Mouse (Mus musculus): ENCODE measurements around the gene Nphp4. TPM values are rescaled to one million over a fixed set of nuclear protein-coding genes. Genes with fewer than 3 reads are reported as not detected.

Nphp4 gene
- polyA plus RNA-seq, 1 experiment from 2014 or later = 1.7 TPM

DNA sequence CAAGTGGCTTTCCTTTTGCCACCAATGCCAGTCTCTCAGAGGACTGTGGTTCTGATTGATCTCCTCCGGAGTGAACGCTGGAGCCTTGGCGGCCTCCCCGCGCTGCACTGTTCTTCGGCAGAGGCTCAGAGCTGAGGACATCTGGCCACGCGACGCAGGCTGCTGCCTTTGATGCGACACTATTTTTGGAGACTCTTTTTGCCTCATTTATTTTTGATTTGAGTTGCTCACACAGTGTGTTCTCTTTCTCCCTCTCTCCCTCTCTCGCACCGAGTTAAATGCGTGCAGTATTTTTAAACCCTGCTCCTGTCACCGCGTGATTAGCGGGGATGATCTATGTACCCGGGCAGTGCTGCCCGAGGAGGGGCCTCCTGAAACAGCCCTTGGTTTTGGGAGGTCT is 19.9 kb upstream of the Nphp4 start:
- H3K9me3 ChIP-seq = no peaks in the 10 kb centered on the region
- no peak overlapping the region for H3K4me3 ChIP-seq (replicated peaks)
- no peak overlapping the region for H3K4me2 ChIP-seq (replicated peaks)
- WGBS = 78% methylated on average over 18 of the region's 18 CpGs
- H3K36me3 ChIP-seq = no peaks in the 10 kb centered on the region
- no peak overlapping the region for H3K27ac ChIP-seq
- no peaks in the 10 kb centered on the region for H3K4me1 ChIP-seq (replicated peaks)
- no peaks in the 10 kb centered on the region for H3K27me3 ChIP-seq (replicated peaks)
- ATAC-seq = no peak
- H3K9ac ChIP-seq = no peak overlapping the region

DNA sequence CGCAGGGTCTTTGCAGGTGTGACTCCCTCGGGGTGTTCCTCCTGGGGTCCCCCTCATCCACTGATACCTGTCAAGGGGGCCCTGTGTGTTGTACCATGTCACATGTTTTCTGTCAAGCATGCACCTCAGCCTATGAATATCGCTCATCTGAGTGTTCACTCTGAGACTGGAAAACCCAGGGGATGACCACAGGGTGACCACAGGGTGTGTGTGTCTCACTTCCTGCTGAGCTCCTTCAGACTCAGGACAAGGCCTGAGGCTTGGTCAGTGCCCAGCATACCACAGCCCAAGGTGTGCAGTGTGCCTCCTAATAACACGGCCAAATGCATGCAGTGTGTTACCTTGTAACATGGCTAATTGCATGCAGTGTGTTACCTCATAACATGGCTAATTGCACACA is 18.8 kb upstream of the Nphp4 start:
- Histone ChIP-seq H3K4me1 (replicated peaks) (no peaks in the 10 kb centered on the region), H3K27me3 (replicated peaks) (no peaks in the 10 kb centered on the region), H3K27ac (no peak overlapping the region), H3K4me3 (replicated peaks) (no peak overlapping the region), H3K4me2 (replicated peaks) (no peak overlapping the region), H3K9ac (no peak overlapping the region), H3K9me3 (no peaks in the 10 kb centered on the region), H3K36me3 (no peaks in the 10 kb centered on the region)
- 85% methylated on average over 4 of the region's 4 CpGs for WGBS
- ATAC-seq = no peak

DNA sequence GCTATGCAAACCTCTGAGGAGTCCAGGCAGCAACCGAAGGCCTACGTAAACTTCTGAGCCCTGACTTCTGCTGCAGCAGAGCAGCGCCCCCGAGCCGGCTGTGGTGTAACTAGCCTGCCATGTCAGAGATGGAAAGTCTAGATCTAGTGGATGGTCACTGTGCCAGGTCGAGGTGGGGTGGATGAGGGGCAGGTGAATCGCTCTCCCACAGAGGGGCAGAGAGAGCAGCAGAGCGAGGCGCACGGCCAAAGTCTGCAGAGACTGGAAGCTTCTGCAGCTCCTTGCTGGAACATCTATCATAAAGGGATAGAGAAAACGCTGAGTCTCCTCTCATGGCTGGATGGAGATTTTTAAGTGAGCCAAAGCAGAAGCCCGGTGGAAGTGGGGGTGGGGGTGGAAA is 14.0 kb upstream of the Nphp4 start:
- WGBS = 78% methylated on average over 12 of the region's 12 CpGs
- no peaks in the 10 kb centered on the region for H3K4me1 ChIP-seq (replicated peaks)
- no peaks in the 10 kb centered on the region for H3K27me3 ChIP-seq (replicated peaks)
- H3K27ac ChIP-seq = no peak overlapping the region
- no peak overlapping the region for H3K4me2 ChIP-seq (replicated peaks)
- ATAC-seq = no peak
- no peaks in the 10 kb centered on the region for H3K36me3 ChIP-seq
- no peaks in the 10 kb centered on the region for H3K9me3 ChIP-seq
- no peak overlapping the region for H3K4me3 ChIP-seq (replicated peaks)
- H3K9ac ChIP-seq = no peak overlapping the region

DNA sequence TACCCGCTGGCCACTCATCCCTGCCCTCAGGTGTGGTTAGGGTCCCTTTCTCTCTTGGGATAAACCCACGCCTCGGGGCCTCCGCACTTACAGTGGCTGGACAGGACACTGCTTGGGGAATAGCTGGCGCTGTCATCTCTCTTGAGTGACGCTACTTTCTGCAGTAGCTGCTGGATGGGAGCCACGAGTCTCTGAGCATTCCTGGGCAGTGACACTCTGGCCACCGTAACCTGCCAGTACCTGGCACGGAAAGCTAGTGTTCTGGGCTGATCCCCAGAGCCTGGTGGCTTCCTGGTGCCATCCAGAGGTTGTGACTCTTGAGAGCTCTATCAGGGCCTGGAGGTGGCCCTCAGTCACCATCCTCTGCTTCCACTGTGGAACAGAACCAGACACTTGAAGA is 13.4 kb upstream of the Nphp4 start:
- H3K4me2 ChIP-seq (replicated peaks) = no peak overlapping the region
- H3K4me1 ChIP-seq (replicated peaks) = no peaks in the 10 kb centered on the region
- H3K27me3 ChIP-seq (replicated peaks) = no peaks in the 10 kb centered on the region
- H3K9ac ChIP-seq = no peak overlapping the region
- H3K27ac ChIP-seq = no peak overlapping the region
- no peaks in the 10 kb centered on the region for H3K36me3 ChIP-seq
- no peak overlapping the region for H3K4me3 ChIP-seq (replicated peaks)
- H3K9me3 ChIP-seq = no peaks in the 10 kb centered on the region
- no peak for ATAC-seq
- WGBS = 91% methylated on average over 9 of the region's 9 CpGs

- Histone ChIP-seq H3K9me3 (no peaks in the 10 kb centered on the region), H3K36me3 (no peaks in the 10 kb centered on the region), H3K27me3 (replicated peaks) (no peaks in the 10 kb centered on the region), H3K9ac (no peak overlapping the region), H3K27ac (no peak overlapping the region), H3K4me3 (replicated peaks) (no peak overlapping the region), H3K4me1 (replicated peaks) (no peaks in the 10 kb centered on the region), H3K4me2 (replicated peaks) (no peak overlapping the region)
- ATAC-seq = no peak
- 40% methylated on average over 8 of the region's 8 CpGs for WGBS
These were observed 11.4 kb upstream of the Nphp4 start for GRCm38 (mm10) chr4:152465116-152465515.

- H3K9me3 ChIP-seq = no peaks in the 10 kb centered on the region
- H3K27ac ChIP-seq = no peak overlapping the region
- ATAC-seq = no peak
- no peak overlapping the region for H3K4me2 ChIP-seq (replicated peaks)
- H3K36me3 ChIP-seq = no peaks in the 10 kb centered on the region
- 86% methylated on average over 13 of the region's 13 CpGs for WGBS
- H3K27me3 ChIP-seq (replicated peaks) = no peaks in the 10 kb centered on the region
- no peak overlapping the region for H3K4me3 ChIP-seq (replicated peaks)
- H3K4me1 ChIP-seq (replicated peaks) = no peaks in the 10 kb centered on the region
- no peak overlapping the region for H3K9ac ChIP-seq
These were observed 9.9 kb upstream of the Nphp4 start for GRCm38 (mm10) chr4:152466601-152467000.

- Histone ChIP-seq H3K27me3 (replicated peaks) (no peaks in the 10 kb centered on the region), H3K4me2 (replicated peaks) (no peak overlapping the region), H3K9ac (no peak overlapping the region), H3K9me3 (no peaks in the 10 kb centered on the region), H3K27ac (no peak overlapping the region), H3K4me3 (replicated peaks) (no peak overlapping the region), H3K4me1 (replicated peaks) (no peaks in the 10 kb centered on the region), H3K36me3 (no peaks in the 10 kb centered on the region)
- ATAC-seq = no peak
- WGBS = 82% methylated on average over 6 of the region's 6 CpGs
These were observed 8.6 kb upstream of the Nphp4 start for GRCm38 (mm10) chr4:152467951-152468350.

DNA sequence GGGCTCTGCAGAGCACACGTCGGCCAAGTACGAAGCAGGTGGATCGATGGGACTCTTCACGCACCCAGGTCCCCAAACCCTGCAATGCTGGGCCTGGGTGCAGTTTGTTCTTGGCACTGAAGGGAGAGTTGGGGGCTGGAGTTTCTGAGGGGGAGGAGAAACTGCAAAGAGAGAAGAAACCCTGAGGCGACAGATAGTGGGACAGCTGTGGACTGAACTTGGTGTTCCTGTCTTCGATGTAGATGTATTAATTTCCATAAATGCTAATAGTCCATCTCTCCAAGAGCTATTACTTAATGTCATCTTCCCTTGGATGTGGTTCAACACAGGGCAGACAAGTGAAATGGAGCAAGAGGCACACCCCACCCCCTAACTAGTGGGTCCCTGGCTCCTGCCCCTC is 565 bp upstream of the Nphp4 start:
- no peaks in the 10 kb centered on the region for H3K9me3 ChIP-seq
- H3K27me3 ChIP-seq (replicated peaks) = peaks cover 18% of the 10 kb centered on the region
- H3K4me2 ChIP-seq (replicated peaks) = 0 out of 2 replicates have a peak overlapping the region, but pooled peaks have one; percentile 88
- no peaks in the 10 kb centered on the region for H3K36me3 ChIP-seq
- H3K4me1 ChIP-seq (replicated peaks) = peaks cover 17% of the 10 kb centered on the region
- ATAC-seq = no peak
- 84% methylated on average over 7 of the region's 7 CpGs for WGBS
- H3K27ac ChIP-seq = no peak overlapping the region
- H3K4me3 ChIP-seq (replicated peaks) = no peak overlapping the region
- no peak overlapping the region for H3K9ac ChIP-seq

- ATAC-seq = no peak; the same call in 1 of the 2 replicates
- WGBS = 0% methylated on average over 21 of the region's 21 CpGs
- peak overlapping the region; percentile 49 for H3K9ac ChIP-seq
These were observed 580 bp downstream of the Nphp4 start for GRCm38 (mm10) chr4:152477106-152477465.

GRCm38 (mm10) chr4:152477466-152478223 is 1.1 kb downstream of the Nphp4 start, which contains the start of gene Kcnab2:
TSS of gene Kcnab2 (minus strand) at chr4:152477871.
- Histone ChIP-seq H3K4me1 (replicated peaks) (peaks cover 17% of the 10 kb centered on the region), H3K27ac (peak within 1 kb of the TSS; percentile 70), H3K36me3 (no peaks in the 10 kb centered on the region), H3K9ac (peak within 1 kb of the TSS; percentile 67), H3K4me2 (replicated peaks) (peak within 1 kb of the TSS; percentile 88), H3K27me3 (replicated peaks) (peaks cover 18% of the 10 kb centered on the region), H3K9me3 (no peaks in the 10 kb centered on the region), H3K4me3 (replicated peaks) (peak within 1 kb of the TSS; percentile 69)
- WGBS = under 1% methylated on average over 63 of the region's 63 CpGs
- peak; percentile 98 for ATAC-seq

More at GRCm38 (mm10) chr4:152477106-152477465, 580 bp downstream of the Nphp4 start:
- Histone ChIP-seq H3K27me3 (replicated peaks) (peaks cover 18% of the 10 kb centered on the region), H3K4me3 (replicated peaks) (peak overlapping the region; percentile 69), H3K27ac (no peak overlapping the region), H3K36me3 (no peaks in the 10 kb centered on the region), H3K4me2 (replicated peaks) (peak overlapping the region; percentile 88), H3K9me3 (no peaks in the 10 kb centered on the region), H3K4me1 (replicated peaks) (peaks cover 17% of the 10 kb centered on the region)

DNA sequence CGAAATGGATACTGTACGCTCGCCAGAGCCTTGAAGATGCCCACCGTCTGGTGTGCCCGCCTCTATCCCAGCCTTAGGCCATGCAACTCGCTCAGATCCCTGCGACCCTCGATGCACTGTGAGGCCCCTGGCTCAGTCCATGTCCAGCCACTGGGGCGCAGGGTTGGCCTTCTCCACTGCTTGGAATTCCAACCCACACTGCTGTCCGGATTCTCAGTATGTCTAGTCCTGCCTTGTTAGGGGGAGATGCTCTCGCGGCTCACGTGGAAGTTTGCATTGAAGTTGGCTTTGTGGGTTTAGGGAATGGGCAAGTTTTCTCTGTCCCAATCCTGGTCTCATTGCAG is 1.7 kb downstream of the Nphp4 start:
- Histone ChIP-seq H3K4me1 (replicated peaks) (peaks cover 17% of the 10 kb centered on the region), H3K4me2 (replicated peaks) (peak overlapping the region; percentile 88), H3K9ac (peak overlapping the region; percentile 67), H3K27ac (peak overlapping the region; percentile 70), H3K9me3 (no peaks in the 10 kb centered on the region), H3K27me3 (replicated peaks) (peaks cover 18% of the 10 kb centered on the region), H3K36me3 (no peaks in the 10 kb centered on the region), H3K4me3 (replicated peaks) (peak overlapping the region; percentile 69)
- 1% methylated on average over 13 of the region's 13 CpGs for WGBS
- peak; percentile 30 for ATAC-seq

GRCm38 (mm10) chr4:152480426-152480825 is 3.9 kb downstream of the Nphp4 start:
- no peaks in the 10 kb centered on the region for H3K36me3 ChIP-seq
- H3K27ac ChIP-seq = no peak overlapping the region
- H3K4me3 ChIP-seq (replicated peaks) = no peak overlapping the region
- ATAC-seq = no peak
- H3K4me1 ChIP-seq (replicated peaks) = peaks cover 17% of the 10 kb centered on the region
- no peak overlapping the region for H3K4me2 ChIP-seq (replicated peaks)
- H3K9me3 ChIP-seq = no peaks in the 10 kb centered on the region
- 46% methylated on average over 8 of the region's 8 CpGs for WGBS
- no peak overlapping the region for H3K9ac ChIP-seq
- H3K27me3 ChIP-seq (replicated peaks) = peaks cover 12% of the 10 kb centered on the region

DNA sequence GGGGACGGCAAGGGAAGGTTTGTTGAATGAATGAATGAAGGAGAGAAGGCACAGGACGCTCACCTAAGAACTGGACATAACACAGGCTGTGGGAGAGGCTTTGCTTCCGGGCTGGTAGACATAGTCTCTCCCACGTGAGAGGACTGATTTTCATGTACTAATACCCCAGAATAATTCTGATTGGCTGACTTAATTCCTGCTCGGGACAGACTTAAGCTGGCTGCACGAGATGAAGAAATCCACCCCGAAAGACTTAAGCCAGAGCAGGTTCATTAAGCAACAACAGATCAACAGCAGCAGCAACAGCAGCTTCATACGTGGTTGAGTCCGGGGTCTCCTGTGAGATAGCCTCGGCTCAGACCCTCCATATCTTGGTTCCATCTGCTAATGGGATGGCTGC is 11.5 kb downstream of the Nphp4 start:
- WGBS = 85% methylated on average over 10 of the region's 10 CpGs
- Histone ChIP-seq H3K4me1 (replicated peaks) (no peaks in the 10 kb centered on the region), H3K36me3 (no peaks in the 10 kb centered on the region), H3K4me3 (replicated peaks) (no peak overlapping the region), H3K9me3 (no peaks in the 10 kb centered on the region), H3K9ac (no peak overlapping the region), H3K27ac (no peak overlapping the region), H3K4me2 (replicated peaks) (no peak overlapping the region), H3K27me3 (replicated peaks) (no peaks in the 10 kb centered on the region)
- no peak for ATAC-seq
